Mouse (Mus musculus): ENCODE results near the gene Hsd11b1. TPM values are rescaled to one million over a fixed set of nuclear protein-coding genes. Genes with fewer than 3 reads are reported as not detected.

Gene Hsd11b1
- polyA plus RNA-seq, 1 experiment from 2014 or later = not detected

DNA sequence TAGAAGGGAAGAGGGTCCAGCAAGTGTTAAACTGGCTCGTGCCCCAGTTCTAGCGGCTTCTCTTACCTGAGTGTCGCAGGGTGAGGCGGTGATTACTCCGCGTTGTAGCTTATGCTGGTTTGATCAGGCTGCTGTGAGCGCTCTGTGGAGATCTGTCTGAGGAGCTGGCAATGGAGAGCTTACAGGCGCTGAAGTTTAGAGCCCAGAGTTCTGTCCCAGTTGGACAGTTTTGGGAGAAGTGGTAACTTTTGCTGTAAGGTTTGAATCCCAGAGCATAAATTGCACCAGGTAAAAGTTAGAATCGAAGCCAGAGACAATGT is 90.1 kb downstream of the Hsd11b1 start:
- Histone ChIP-seq H3K4me3 (peak overlapping the region; percentile 74), H3K9me3 (replicated peaks) (no peaks in the 10 kb centered on the region)
- 20% methylated on average over 9 of the region's 9 CpGs for WGBS

DNA sequence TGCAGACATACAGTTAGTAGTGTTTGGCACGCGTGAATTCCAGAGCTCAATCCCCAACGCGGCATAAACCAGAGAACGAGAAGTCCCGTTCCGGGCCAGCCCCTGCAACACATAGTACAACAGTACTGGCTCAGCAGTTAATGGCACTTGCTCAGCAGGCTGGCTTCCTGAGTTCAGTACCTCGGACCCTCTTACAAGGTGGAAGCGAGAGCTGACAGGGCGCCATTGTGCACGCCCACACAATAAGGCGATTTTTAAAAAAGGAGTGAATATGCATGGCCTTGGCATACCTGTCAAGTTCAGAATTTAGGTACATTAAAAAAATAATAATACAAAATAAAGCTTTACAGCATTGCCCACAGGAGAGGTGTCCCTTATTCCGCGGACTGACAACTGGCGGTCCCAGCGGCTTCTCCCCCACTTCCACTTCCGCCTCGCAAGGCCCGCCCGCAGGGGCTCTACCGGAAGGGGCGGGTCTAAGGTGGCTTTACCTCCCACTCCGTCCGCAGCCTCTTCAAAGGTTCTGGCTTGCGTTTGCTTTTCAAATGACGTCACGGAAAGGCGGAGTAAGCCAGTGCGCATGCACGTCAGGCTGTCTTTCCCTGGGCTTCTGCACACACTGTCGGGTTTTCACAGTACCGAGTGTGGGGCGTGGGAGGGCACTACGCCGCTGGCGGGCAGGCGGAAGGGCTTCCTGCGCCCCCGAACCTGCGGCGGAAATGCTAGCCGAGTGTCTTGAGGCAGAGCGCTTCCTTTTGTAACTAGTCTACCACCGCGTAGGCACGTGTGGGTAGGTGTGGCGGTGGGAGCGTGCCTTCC is 90.7 kb downstream of the Hsd11b1 start:
- no peaks in the 10 kb centered on the region for H3K36me3 ChIP-seq
- WGBS = 1% methylated on average over 48 of the region's 48 CpGs

More for the DNA sequence above, 90.1 kb downstream of the Hsd11b1 start:
- peak overlapping the region; percentile 91 for H3K27ac ChIP-seq
- peaks cover 23% of the 10 kb centered on the region for H3K4me1 ChIP-seq
- H3K27me3 ChIP-seq (ENCODE audit: low read depth, poor library complexity, severe bottlenecking) = no peaks in the 10 kb centered on the region
- DNase-seq (ENCODE audit: low spot score) = no peak
- no peaks in the 10 kb centered on the region for H3K36me3 ChIP-seq

More for the DNA sequence above, 90.7 kb downstream of the Hsd11b1 start:
- Histone ChIP-seq H3K4me1 (peaks cover 23% of the 10 kb centered on the region), H3K4me3 (peak overlapping the region; percentile 74), H3K9me3 (replicated peaks) (no peaks in the 10 kb centered on the region), H3K27ac (peak overlapping the region; percentile 91), H3K27me3 (ENCODE audit: low read depth, poor library complexity, severe bottlenecking) (no peaks in the 10 kb centered on the region)
- DNase-seq (ENCODE audit: low spot score) = peak; percentile 97

Other genes with a start within 250 kb of the Hsd11b1 start
- 3.3 and 4.1 TPM in 2 replicates for gene Syt14, start 228.3 kb downstream of the Hsd11b1 start, polyA plus RNA-seq (2016; fragmentation: Nextera tagmentation; extraction: Ambion mirVana)
- 10.1 and 11.5 TPM in 2 replicates for gene Diexf, start 133.8 kb downstream of the Hsd11b1 start, polyA plus RNA-seq (2016; fragmentation: Nextera tagmentation; extraction: Ambion mirVana)
- gene Irf6, start 111.0 kb downstream of the Hsd11b1 start, polyA plus RNA-seq (2016; fragmentation: Nextera tagmentation; extraction: Ambion mirVana) = 8.0 and 8.9 TPM in 2 replicates
- gene A130010J15Rik, start 96.0 kb downstream of the Hsd11b1 start, polyA plus RNA-seq (2016; fragmentation: Nextera tagmentation; extraction: Ambion mirVana) = 16.7 and 18.4 TPM in 2 replicates
- gene Traf3ip3, start 62.4 kb downstream of the Hsd11b1 start, polyA plus RNA-seq (2016; fragmentation: Nextera tagmentation; extraction: Ambion mirVana) = 1.0 and 1.5 TPM in 2 replicates
- 0.40 and 0.81 TPM in 2 replicates for gene Lamb3, start 56.4 kb downstream of the Hsd11b1 start, polyA plus RNA-seq (2016; fragmentation: Nextera tagmentation; extraction: Ambion mirVana)
- gene G0s2, start 9.1 kb upstream of the Hsd11b1 start, polyA plus RNA-seq (2016; fragmentation: Nextera tagmentation; extraction: Ambion mirVana) = 4.6 and 6.3 TPM in 2 replicates
- gene Camk1g, start 106.2 kb upstream of the Hsd11b1 start, polyA plus RNA-seq (2016; fragmentation: Nextera tagmentation; extraction: Ambion mirVana) = 8.2 and 13.2 TPM in 2 replicates

All from limb, embryonic 10.5 days (tissue).